Mouse (Mus musculus): ENCODE measurements around the gene Dlg5. TPM values are rescaled to one million over a fixed set of nuclear protein-coding genes. Genes with fewer than 3 reads are reported as not detected.

Dlg5 gene
- total RNA-seq, 2 experiments from 2014 or later, result 62.7 to 64.0 TPM

- H3K27ac ChIP-seq, result 0 out of 2 replicates have a peak overlapping the region, but pooled peaks have one; percentile 14
- no peak for TF ChIP-seq CTCF (conservative IDR thresholded peaks at IDR 0.05)
- no peak overlapping the region for H3K4me3 ChIP-seq
- no peak for DNase-seq (ENCODE audit: low spot score in 2 of 2)
Measured at GRCm38 (mm10) chr14:24226344-24226743, 19.4 kb downstream of the Dlg5 start.

GRCm38 (mm10) chr14:24222759-24223158 lies 23.0 kb downstream of the Dlg5 start:
- Histone ChIP-seq H3K27ac (peak overlapping the region; percentile 32; the same call in 1 of the 2 replicates), H3K4me3 (no peak overlapping the region)
- DNase-seq (ENCODE audit: low spot score in 2 of 2), result no peak
- no peak for TF ChIP-seq CTCF (conservative IDR thresholded peaks at IDR 0.05)

- Histone ChIP-seq H3K4me3 (no peak overlapping the region), H3K27ac (no peak overlapping the region)
- DNase-seq (ENCODE audit: low spot score in 2 of 2), result no peak
- no peak for TF ChIP-seq CTCF (conservative IDR thresholded peaks at IDR 0.05)
Measured at GRCm38 (mm10) chr14:24222273-24222672, 23.4 kb downstream of the Dlg5 start.

GRCm38 (mm10) chr14:24217362-24217722 lies 28.4 kb downstream of the Dlg5 start:
- no peak for DNase-seq (ENCODE audit: low spot score in 2 of 2)
- H3K27ac ChIP-seq, result peak overlapping the region; percentile 80
- H3K4me3 ChIP-seq, result no peak overlapping the region
- no peak for TF ChIP-seq CTCF (conservative IDR thresholded peaks at IDR 0.05)

GRCm38 (mm10) chr14:24216678-24217361 lies 28.9 kb downstream of the Dlg5 start:
- DNase-seq (ENCODE audit: low spot score in 2 of 2), result no peak
- TF ChIP-seq CTCF (conservative IDR thresholded peaks at IDR 0.05), result no peak

GRCm38 (mm10) chr14:24216064-24216463 lies 29.7 kb downstream of the Dlg5 start:
- Histone ChIP-seq H3K4me3 (no peak overlapping the region), H3K27ac (peak overlapping the region; percentile 62; the same call in 1 of the 2 replicates)
- no peak for DNase-seq (ENCODE audit: low spot score in 2 of 2)
- no peak for TF ChIP-seq CTCF (conservative IDR thresholded peaks at IDR 0.05)

More at GRCm38 (mm10) chr14:24216678-24217361, 28.9 kb downstream of the Dlg5 start:
- H3K27ac ChIP-seq, result peak overlapping the region; percentile 80
- H3K4me3 ChIP-seq, result no peak overlapping the region

- DNase-seq (ENCODE audit: low spot score in 2 of 2), result no peak
- Histone ChIP-seq H3K27ac (peak overlapping the region; percentile 81), H3K4me3 (no peak overlapping the region)
- TF ChIP-seq CTCF (conservative IDR thresholded peaks at IDR 0.05), result no peak
Measured at GRCm38 (mm10) chr14:24214436-24214835, 31.3 kb downstream of the Dlg5 start.

GRCm38 (mm10) chr14:24213336-24213735 lies 32.4 kb downstream of the Dlg5 start:
- TF ChIP-seq CTCF (conservative IDR thresholded peaks at IDR 0.05), result no peak
- Histone ChIP-seq H3K4me3 (no peak overlapping the region), H3K27ac (peak overlapping the region; percentile 81)
- DNase-seq (ENCODE audit: low spot score in 2 of 2), result no peak

- no peak for TF ChIP-seq CTCF (conservative IDR thresholded peaks at IDR 0.05)
- DNase-seq (ENCODE audit: low spot score in 2 of 2), result no peak
- H3K27ac ChIP-seq, result peak overlapping the region; percentile 81
- no peak overlapping the region for H3K4me3 ChIP-seq
Measured at GRCm38 (mm10) chr14:24212861-24213260, 32.9 kb downstream of the Dlg5 start.

- H3K4me3 ChIP-seq, result no peak overlapping the region
- no peak for DNase-seq (ENCODE audit: low spot score in 2 of 2)
- peak overlapping the region; percentile 69 for H3K27ac ChIP-seq
- TF ChIP-seq CTCF (conservative IDR thresholded peaks at IDR 0.05), result no peak
Measured at GRCm38 (mm10) chr14:24207360-24207752, 38.4 kb downstream of the Dlg5 start.

GRCm38 (mm10) chr14:24206736-24207359 lies 38.9 kb downstream of the Dlg5 start:
- peak overlapping the region; percentile 69 for H3K27ac ChIP-seq
- TF ChIP-seq CTCF (conservative IDR thresholded peaks at IDR 0.05), result no peak
- DNase-seq (ENCODE audit: low spot score in 2 of 2), result no peak
- H3K4me3 ChIP-seq, result no peak overlapping the region

GRCm38 (mm10) chr14:24206314-24206713 lies 39.4 kb downstream of the Dlg5 start:
- peak overlapping the region; percentile 88 for H3K27ac ChIP-seq
- H3K4me3 ChIP-seq, result no peak overlapping the region
- no peak for DNase-seq (ENCODE audit: low spot score in 2 of 2)
- TF ChIP-seq CTCF (conservative IDR thresholded peaks at IDR 0.05), result peak; percentile 41

GRCm38 (mm10) chr14:24205281-24205871 lies 40.3 kb downstream of the Dlg5 start:
- peak; percentile 71 to 72 for DNase-seq (ENCODE audit: low spot score in 2 of 2)
- TF ChIP-seq CTCF (conservative IDR thresholded peaks at IDR 0.05), result no peak
- H3K27ac ChIP-seq, result peak overlapping the region; percentile 88
- no peak overlapping the region for H3K4me3 ChIP-seq
